Mouse (Mus musculus) cerebellum, adult 2 months (tissue): ENCODE results near the gene Kdelc1.

Experiments used
- CTCF ChIP-seq: fragments of 200-500 bp; IDR thresholded peaks from 2 replicates; pipeline ENCODE4 v1.5.1; 2011; ENCODE audit warnings: low read depth, mild to moderate bottlenecking, control low read depth, low read length, moderate library complexity, borderline replicate concordance; ENCODE audit not compliant: insufficient read depth
- POLR2A ChIP-seq: fragments of 200-500 bp; IDR thresholded peaks from 2 replicates; pipeline ENCODE4 v1.6.1; 2011; ENCODE audit warnings: low read length, control low read depth, borderline replicate concordance; ENCODE audit not compliant: insufficient read depth

DNA sequence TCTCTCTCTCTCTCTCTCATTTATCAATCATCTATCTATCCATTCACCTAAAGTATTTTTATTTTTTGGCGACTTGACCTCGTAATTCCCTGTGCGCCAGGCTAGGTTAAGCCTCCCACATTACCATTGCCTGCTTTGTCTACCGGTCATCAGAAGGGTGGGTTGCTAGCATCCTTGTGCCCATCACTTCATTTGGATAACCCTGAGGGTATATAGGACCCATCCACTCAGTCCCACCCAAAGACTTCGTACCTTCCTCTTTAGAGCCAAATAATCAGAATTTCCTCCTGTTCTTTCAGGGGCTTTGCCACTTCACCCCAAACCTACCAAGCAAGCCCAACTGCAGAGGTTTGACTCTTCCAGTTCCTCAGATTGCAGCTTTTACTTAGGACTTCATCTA lies 15.7 kb downstream of the Kdelc1 start:
- TF ChIP-seq POLR2A (no peak), CTCF (no peak)
